Mouse (Mus musculus): ENCODE data around the gene LTO1.

DNA sequence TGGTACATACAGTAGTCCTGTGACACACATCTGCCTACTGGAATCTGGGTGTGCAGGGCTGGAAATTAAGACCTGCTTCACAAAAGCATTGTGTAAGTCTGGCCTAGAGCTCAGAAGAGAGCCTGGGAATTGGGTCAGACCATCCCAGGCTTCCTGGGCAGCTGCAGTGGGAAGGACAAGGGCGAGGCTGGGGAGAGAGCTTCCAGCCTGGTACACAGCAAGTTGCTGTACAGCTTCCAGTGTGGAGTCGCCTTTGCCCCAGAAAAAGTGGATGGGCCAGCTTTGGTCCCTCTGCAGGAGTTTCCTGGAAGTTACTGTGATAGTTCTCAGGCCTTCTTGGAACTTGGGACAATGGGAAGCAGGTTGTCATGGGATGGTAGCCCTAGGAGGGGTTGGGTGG is 62.2 kb downstream of the LTO1 start:
- TF ChIP-seq CTCF (IDR thresholded peaks at IDR 0.05; ENCODE audit: borderline replicate concordance, insufficient read depth, low read length) (no peak), POLR2A (IDR thresholded peaks at IDR 0.05; ENCODE audit: low read depth, low read length) (no peak)

Measured in embryonic fibroblast, embryonic 13.5 days (primary cell).